Mouse (Mus musculus): ENCODE measurements around the gene Plekhj1.

Gene Plekhj1

DNA sequence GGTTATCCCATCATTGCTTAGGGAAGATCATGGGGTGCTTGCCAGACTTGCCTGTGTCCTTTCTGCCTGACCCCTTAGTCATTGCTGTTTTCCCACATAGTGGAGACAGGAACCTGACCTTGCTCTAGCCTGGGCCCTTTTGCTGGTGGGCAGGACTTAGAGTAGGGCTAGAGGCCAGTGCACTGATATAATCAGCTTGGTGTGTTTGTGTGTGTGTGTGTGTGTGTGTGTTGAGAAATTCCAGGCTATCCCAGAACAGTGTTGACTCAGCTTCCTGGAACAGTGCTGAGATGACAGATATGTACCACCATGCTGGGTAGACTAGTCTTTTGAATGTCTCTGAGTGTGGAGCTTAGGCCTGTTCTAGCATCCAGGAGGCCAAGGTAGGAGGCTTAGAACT lies 18.9 kb downstream of the Plekhj1 start:
- no peak for DNase-seq (ENCODE audit: low read depth, low spot score)

DNA sequence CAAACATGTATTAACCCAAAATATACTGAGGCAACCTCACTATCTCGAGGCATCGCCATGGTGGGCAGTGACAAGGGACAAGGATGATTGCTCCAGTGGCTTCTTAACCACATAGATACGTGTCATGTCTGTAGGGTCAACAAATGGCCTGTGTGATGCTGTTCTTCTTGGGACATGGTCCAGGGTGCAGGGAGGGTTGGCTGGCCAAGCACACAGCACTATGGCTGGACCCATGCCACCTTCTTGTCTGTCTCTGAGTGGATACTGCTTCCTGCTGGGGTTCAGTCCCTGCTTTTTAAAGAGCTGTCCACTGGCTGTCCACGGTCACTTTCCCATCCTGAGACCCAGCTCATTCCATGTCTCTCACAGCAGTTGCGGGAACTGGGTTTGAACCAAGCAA lies 21.3 kb downstream of the Plekhj1 start:
- DNase-seq (ENCODE audit: low read depth, low spot score) = no peak

DNA sequence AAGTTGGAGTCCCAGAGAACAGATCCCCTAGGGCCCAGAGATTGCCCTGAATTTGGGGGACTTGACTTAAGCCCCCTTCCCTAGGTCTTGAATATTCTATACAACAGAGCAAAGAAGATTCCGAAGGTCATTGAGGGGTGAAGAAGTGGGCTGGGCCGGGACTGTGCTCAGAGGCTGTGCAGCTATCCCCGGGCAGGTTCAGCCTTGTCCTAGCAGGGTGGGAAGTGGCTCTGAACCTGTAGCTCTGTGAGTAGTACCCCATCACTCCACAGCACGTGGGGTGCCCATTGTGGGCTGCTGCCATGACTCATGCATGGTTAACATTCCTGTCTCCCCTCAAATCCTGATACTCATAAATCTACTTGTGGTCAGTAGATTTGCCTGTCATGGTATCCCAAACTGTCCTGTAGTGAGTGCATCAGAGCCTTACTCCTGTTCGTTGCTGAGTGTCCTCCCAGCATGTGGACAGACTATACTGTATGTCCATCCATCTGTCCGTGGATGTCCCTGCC lies 22.0 kb downstream of the Plekhj1 start:
- DNase-seq (ENCODE audit: low read depth, low spot score) = no peak

DNA sequence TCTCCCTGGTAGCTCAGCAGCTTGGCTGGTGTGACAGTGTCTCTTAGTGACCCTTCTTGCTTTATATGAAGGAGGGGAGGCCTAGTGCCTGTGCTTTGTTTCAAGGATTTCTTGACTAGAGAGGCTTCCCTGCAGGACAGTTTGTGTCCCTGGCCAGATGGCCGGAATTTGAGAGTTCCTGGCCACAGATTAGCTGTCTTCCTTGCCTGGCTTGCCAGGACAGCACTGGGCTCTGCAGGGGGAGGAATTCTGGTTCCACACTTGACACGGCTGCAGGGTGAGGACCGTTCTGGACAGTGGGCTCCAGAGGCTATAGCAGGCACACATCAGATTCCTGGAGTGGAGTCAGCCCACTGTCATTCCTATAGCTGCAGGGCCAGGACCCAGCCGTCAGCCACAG lies 22.7 kb downstream of the Plekhj1 start:
- no peak for DNase-seq (ENCODE audit: low read depth, low spot score)

DNA sequence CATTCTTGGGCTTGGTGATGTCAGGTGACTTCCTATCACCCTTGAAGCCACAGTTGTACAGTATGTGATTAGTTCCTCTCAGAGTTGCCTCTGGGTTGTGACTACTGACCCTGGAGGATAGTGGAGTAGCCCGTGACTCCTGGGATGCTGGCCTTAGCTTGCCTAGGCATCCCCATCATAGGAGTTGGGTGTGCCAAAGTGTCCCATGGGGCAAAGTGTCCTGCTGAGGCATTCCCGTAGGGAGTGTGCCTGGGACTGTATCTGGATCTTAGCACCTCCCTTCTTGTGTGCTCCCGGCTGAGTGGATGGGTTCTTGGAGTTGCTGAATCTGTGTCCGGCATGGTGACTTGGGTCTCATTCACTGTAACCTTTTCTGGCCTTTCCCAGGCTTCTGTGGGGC lies 23.4 kb downstream of the Plekhj1 start:
- DNase-seq (ENCODE audit: low read depth, low spot score) = no peak

DNA sequence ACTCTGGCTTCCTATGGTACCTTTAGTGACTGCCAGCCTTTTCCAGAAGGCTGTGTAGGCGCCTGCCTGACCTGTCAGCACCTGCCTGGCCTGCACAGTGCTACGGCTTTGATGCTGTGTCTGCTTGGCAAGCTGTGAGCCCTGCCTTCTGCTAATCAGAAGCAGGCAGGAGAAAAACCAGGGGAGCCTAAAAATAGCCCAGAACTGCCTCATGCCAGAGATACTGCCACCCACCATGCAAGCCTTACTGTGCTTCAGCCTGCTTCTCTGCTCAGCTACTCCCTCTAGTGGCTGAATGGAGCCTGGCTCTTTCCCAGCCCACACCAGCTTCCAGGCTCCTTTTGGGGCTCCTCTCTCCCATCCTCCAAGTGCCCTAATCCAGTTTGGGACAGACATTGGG lies 23.9 kb downstream of the Plekhj1 start:
- DNase-seq (ENCODE audit: low read depth, low spot score) = peak; percentile 81

DNA sequence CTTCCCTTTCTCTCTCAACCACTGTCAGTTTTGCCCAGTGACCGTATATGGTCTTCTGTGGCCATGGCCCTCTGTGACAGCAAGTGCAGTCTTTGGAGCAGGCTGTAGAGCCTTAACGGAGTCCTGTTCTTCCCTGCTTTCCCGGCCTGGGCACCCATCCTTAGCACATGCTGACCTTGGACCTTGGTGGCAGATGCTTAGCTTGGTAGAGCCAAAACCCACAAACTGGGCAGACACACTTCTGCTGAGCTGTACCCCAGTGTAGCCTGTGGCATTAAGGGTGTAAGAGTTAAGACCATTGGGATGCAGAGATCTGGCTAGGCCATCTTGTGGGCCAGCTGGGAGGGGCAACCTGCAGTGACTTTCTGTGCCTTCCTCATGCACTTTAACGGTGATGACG lies 24.6 kb downstream of the Plekhj1 start:
- no peak for DNase-seq (ENCODE audit: low read depth, low spot score)

DNA sequence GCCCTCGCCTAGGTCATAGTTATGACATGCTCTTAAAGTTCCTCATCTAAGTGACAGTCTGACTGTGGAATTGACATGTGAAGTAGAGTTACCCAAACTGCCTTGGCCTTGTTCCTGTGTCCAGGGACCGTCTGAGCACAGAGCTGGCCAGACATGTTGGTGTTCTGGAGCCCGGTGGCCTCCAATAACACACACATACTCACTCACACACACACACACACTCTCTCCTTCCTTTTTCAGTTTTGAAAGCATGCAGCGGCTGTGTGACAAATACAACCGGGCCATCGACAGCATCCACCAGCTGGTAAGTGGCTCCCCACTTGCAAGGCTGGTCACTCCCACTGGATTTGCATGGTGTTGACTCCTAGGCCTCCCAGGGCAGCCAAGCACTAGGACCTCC lies 30.1 kb downstream of the Plekhj1 start:
- no peak for DNase-seq (ENCODE audit: low read depth, low spot score)

DNA sequence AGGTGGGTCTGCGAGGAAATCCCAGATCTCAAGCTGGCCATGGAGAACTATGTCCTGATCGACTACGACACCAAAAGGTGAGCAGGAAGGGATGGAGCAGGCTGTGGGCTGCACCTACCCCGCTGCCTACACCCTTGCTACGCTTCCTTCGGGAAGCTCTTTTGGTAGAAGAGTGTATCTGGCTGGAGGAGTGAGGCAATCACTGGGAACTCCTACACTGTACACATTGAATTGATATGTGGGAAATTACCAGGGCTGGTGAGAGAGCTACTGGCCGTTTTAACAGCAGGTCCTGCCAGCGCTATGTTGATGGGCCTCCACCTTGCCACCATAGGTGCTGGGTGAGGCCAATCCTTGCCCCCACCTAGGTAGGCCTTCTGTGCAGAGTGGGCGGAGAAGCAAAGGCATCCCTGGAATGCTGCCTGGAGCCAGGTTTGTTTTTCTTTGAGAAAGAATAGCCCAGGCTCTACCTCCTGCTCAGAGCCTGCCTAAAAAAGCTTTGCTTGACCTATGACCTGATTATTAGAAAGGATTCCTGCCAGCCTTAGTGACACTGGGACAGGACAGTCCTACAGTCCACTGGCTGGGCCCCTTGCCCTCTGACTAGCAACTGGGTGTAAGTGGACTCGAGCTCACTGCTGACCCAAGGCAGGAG lies 32.1 kb downstream of the Plekhj1 start:
- no peak for DNase-seq (ENCODE audit: low read depth, low spot score)

DNA sequence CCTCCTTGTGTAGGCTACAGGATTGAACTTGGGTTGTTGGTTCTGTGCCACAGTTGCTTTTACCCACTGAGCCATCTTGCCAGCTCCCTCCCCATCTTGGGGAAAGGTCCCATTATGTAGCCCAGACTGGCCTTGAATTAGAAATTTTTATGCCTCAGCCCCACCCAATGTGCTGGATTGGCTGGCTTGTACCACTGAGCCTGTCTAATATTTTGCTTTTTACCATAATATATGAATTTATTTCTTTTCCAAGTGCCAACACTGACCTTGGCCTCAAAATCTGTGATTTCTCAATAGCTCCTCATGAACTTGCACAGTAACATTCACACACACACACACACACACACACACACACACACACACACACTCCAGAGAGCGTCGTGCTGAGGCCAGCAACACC lies 32.7 kb downstream of the Plekhj1 start:
- DNase-seq (ENCODE audit: low read depth, low spot score) = no peak

DNA sequence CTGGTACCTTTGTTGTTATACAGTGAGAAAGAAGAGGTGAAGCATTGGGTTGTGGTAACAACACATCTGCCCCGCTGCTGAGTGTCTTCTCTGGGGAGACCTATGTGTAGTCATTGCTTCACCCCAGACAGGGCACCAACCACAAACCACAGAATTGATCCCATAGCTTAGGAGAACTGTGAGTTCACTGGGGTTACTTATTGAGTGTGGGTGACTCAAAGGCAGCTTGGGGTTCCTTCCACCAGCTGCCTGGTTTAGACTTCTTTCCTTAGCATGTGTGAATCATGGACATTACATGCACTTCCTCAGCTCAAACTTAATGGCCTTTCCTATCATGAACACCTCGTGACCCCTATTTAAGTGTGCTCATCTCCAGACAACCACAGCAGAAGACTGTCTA lies 34.9 kb downstream of the Plekhj1 start:
- DNase-seq (ENCODE audit: low read depth, low spot score) = no peak

DNA sequence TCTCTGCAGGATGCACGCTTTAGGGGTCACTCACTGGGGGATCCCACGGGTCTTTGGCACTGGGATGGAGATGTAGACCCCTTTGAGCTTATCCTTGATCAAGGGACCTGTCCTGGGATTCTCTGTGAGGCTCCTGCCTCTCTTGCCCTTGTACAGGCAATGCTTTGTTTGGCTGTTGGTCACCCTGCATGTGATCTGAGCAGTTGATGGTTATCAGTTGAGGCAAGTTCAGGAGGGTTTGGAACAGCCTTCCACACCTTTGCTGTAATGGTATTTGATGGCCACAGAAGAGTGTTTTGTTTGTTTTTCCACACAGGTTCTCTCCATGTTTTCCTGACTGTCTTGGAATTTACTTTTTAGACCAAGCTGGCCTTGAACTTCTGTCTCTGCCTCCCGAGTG lies 36.6 kb downstream of the Plekhj1 start:
- DNase-seq (ENCODE audit: low read depth, low spot score) = no peak

DNA sequence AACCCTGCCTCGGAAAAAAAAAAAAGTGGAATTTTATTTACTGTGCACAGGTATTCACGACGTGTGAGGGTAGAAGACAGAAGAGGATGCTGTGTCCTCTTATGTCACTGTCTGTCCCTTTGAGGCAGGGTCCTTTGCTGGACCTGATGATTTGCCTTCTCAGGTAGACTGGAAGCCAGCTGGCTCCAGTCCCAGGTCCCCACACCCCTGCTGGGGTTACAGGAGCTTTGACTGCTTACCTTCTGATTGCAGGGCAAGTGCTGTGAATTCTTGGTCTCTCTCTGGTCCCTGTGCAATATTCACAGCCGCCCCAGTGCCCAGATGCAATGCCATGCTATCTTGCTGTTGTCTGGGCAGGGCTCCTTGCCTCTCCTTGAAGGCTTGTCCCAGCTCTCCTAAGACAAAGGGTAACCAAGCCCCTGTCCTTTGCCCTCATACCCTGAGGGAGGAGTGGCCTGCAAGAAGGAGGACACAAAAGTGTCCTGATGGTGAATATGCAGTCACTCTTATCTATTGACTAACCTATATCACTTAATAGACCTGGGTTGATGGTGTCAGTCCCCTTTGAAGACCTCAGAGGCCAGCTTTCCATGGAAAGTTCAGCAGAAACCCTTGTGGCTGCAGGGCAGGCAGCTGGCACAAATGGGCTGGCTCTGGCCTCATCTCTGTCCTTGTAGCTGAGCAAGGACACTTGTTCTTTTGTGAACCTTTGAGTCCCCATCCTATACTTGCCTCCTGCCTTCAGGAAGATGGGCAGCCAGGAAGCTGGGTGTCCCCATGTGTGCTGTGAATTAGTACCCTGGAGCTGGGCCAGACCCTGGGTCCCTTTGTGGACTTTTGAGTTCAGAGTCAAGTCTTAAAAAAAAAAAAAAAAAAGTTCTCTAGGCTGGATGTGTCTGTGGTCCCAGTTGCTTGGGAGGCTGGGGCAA lies 37.6 kb downstream of the Plekhj1 start:
- no peak for DNase-seq (ENCODE audit: low read depth, low spot score)

DNA sequence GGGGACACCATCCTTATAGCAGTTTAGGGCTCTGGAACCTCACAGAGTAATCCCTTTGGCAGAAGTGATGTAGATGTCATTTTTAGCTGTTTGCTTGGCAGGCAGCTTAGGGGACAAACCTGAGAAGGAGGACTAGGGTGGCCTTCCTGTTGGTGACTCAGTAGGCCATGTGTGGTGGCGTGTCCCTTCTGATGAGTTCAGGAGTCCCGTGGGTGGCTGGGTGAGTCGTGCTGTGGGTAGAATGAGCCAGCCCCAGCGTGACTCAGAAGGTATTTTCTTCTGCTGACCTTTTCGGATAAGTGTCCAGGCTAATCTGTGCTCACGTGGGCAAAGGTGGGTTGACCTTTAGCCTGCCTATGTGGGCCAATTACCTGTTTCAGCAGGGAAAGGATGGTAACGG lies 39.8 kb downstream of the Plekhj1 start:
- DNase-seq (ENCODE audit: low read depth, low spot score) = no peak

DNA sequence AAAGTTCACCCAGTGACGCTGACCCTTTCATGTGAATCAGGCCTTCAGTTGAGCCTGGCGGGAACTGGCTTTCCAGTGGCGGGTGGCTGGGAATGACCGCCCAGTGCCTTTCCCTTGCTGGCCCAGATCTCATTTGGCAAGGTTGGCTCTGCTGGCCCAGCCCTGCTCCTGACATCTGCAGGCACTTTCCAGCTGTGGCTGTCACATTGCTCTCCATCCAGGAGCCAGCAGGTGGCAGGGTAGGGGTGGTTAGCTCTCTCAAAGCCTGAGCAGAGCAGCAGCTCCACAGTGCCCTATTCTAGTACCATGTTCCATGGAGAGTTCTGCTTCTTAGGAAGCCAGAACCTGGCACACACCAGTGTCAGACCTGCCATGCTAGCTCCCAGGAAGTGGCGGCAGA lies 40.7 kb downstream of the Plekhj1 start:
- peak; percentile 54 for DNase-seq (ENCODE audit: low read depth, low spot score)

DNA sequence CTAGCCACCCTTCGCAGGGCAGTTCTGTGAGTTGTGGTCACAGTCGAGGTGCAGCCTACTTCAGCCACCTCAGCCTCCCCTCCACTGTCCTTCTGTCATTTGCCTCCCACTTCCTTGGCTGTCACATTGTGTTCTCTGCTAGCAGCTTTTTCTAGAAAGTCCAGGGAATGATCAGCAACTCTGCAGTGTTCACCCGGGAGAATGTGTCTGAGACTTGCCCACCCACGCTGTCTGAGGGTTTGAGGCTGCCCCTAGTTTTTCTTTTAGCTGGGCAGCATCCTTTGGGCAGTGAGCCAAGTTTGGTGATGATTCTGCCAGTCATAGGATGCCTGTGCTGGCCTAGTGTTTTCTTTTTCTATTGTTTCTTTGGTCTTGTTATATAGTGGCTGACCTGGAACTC lies 41.5 kb downstream of the Plekhj1 start:
- DNase-seq (ENCODE audit: low read depth, low spot score) = no peak

DNA sequence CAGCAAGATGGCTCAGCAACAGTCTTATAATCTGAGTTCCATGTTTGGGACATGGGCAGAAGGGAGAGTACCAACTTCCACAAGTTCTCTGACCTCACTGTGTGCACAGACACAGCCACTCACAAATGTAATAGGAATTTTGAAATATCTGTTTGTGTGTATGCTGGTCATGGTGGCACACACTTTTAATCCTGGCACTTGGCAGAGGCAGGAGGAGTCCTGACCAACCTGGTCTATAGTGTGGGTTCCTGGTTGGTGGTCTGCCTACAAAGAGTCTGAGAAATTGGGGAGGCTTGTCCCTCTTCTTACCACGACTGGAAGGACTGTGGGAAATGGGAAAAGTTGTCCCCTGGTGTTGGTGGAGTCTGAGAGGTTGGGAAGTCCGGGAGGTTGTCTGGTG lies 41.9 kb downstream of the Plekhj1 start:
- no peak for DNase-seq (ENCODE audit: low read depth, low spot score)

DNA sequence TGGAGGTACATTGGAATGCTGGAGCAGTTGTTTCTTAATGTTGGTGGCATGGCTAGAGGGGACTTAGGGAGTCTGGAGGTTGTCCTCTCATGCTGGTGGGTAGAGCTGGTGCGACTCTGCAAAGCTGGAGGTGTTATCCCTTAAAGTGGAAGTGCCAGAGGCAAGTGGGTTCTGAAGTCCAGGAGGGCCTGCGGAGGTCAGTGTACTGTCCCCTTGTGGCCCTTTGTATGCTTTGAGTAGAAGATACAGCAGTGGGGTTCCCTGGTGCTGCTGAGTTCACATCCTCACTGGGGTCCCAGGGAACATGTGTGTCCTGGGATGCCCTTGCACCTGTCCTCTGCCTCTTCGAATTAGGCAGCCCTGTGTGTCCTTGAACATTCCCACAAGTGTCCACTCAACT lies 42.3 kb downstream of the Plekhj1 start:
- DNase-seq (ENCODE audit: low read depth, low spot score) = no peak

DNA sequence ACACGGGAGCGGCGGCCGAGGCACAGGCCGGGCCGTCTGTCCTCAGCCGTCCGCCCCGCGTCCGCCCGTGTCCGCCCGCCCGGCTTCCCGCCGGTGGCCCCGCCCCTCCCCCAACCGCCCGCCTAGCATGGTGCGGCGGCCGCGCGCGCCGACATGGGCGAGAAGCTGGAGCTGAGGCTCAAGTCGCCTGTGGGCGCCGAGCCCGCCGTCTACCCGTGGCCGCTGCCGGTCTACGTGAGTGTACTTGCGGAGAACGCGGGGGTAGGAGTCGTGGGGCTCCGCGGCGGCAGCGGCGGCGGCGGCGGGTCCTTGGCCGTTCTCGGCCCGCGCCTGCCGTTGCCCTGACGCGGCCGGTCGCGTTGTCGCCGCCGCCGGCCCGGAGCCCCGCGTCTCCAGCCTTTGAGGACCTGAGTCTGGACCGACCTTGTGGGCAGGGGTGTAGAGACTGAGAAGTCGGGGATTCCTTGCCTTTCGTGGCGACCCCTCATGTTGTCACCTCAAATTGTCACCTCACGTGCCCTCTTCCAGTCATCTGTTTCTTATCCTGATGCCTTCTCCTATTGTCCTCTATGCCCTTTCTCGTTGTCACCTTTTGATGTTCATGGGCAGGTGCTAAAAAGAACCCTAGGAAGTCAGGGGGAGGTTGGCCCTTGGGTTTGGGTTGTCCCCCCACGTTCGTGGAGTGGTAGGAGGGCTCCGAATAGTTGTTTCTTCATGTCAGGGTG lies 43.0 kb downstream of the Plekhj1 start:
- DNase-seq (ENCODE audit: low read depth, low spot score) = no peak

DNA sequence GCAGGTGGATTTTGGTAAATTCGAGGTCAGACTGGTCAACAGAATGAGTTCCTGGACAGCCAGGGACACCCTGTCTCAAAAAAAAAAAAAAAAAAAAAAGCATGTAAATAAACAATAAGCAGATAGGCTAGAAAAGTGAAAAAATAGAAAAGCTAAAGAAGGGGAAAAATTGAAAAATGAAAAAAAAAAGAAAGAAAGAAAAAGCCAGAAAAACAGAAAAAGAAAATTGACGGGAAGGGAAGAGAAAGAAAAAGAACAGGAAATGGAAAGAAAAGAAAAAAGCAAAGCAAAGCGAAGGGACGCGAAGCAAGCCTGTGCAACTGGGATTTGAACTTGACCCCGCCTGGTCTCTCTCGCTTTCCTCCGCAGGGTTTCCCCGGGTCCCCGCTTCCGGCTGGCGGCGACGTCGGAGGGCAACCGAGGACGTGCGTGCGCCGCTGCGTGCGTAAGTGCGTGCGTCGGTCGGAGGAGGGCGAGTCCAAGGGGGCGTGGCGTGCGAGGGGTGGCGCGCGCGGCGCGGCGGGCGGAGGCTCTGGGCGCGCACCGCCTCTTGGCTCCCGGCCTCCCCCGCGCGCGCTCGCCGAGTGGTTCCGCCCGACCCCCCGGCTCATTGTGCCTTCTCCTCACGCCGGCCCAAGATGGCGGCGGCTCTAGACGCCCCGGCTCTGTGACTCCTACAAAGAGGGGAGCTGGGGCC lies 43.7 kb downstream of the Plekhj1 start, which contains the start of gene Dot1l:
Dot1l (plus strand) TSS at position 613 of the 697 bp plus-strand sequence.
- peak; percentile 99 for DNase-seq (ENCODE audit: low read depth, low spot score)

DNA sequence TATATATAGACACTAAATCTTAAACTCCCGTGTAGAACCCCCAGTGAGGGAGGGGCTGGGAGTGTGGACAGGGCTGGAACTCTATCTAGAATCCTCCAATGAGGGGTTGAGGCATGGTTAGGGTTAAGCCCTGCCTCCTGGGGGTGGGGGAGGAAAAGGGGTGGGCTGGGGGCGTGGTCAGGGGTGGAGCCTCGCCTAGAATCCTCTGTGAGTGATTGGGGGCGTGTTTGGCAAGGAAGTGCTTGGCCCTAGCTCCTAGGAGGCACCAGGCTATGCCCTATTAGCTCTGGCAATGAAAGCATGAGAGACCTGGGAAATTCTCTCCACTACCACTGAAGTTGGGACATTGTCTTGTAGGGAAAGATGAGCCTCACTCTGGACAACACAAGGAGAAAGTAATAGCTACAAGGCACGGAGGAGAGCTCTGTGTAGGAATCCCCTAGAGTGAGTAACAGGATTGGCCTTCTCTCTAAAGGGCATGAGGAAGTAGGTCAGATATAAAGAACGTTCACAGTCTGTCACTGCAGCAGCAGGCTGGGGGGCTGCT lies 46.3 kb downstream of the Plekhj1 start:
- peak; percentile 83 for DNase-seq (ENCODE audit: low read depth, low spot score)

Measured in mesoderm, embryonic 11.5 days (tissue).